Mouse (Mus musculus) cerebellum, postnatal 4 days (tissue): Measurements from ENCODE around the gene Hdhd5.

Experiments
- DNase-seq, 2 experiments: peaks; one replicate each; pipeline ENCODE4 v3.0.0; 2022; ENCODE audit warnings: low spot score in 2 of 2, mixed read lengths in 1 of 2

The Hdhd5 gene

GRCm38 (mm10) chr6:120532594-120532993 lies 1.5 kb upstream of the Hdhd5 start:
- no peak for DNase-seq

- no peak for DNase-seq
Measured at GRCm38 (mm10) chr6:120529123-120529522, 2.0 kb downstream of the Hdhd5 start.

GRCm38 (mm10) chr6:120524796-120525195 lies 6.3 kb downstream of the Hdhd5 start:
- no peak for DNase-seq

- no peak for DNase-seq
Measured at GRCm38 (mm10) chr6:120519647-120520046, 11.5 kb downstream of the Hdhd5 start.

GRCm38 (mm10) chr6:120517311-120517710 lies 13.8 kb downstream of the Hdhd5 start:
- DNase-seq = no peak

GRCm38 (mm10) chr6:120516879-120517278 lies 14.2 kb downstream of the Hdhd5 start:
- DNase-seq = no peak

- no peak for DNase-seq
Measured at GRCm38 (mm10) chr6:120516422-120516821, 14.7 kb downstream of the Hdhd5 start.

- DNase-seq = no peak
Measured at GRCm38 (mm10) chr6:120511212-120511611, 19.9 kb downstream of the Hdhd5 start.

GRCm38 (mm10) chr6:120510425-120510824 lies 20.7 kb downstream of the Hdhd5 start:
- DNase-seq = no peak

- no peak for DNase-seq
Measured at GRCm38 (mm10) chr6:120509975-120510374, 21.1 kb downstream of the Hdhd5 start.

- DNase-seq = no peak
Measured at GRCm38 (mm10) chr6:120508645-120509044, 22.5 kb downstream of the Hdhd5 start.

GRCm38 (mm10) chr6:120505531-120505930 lies 25.6 kb downstream of the Hdhd5 start:
- DNase-seq = no peak

- DNase-seq = no peak
Measured at GRCm38 (mm10) chr6:120504051-120504450, 27.1 kb downstream of the Hdhd5 start.

- no peak for DNase-seq
Measured at GRCm38 (mm10) chr6:120496544-120496943, 34.6 kb downstream of the Hdhd5 start.

GRCm38 (mm10) chr6:120493374-120494181 lies 37.5 kb downstream of the Hdhd5 start, which contains the start of gene Tmem121b:
TSS of gene Tmem121b (minus strand) at chr6:120493807.
- DNase-seq = peak; percentile 67 to 84

GRCm38 (mm10) chr6:120492499-120493373 lies 38.4 kb downstream of the Hdhd5 start:
- DNase-seq = peak; percentile 30 to 38

- no peak for DNase-seq
Measured at GRCm38 (mm10) chr6:120491862-120492498, 39.1 kb downstream of the Hdhd5 start.

GRCm38 (mm10) chr6:120491064-120491463 lies 40.1 kb downstream of the Hdhd5 start:
- DNase-seq = no peak

- DNase-seq = no peak
Measured at GRCm38 (mm10) chr6:120489461-120489860, 41.7 kb downstream of the Hdhd5 start.

GRCm38 (mm10) chr6:120488647-120489046 lies 42.5 kb downstream of the Hdhd5 start:
- DNase-seq = no peak

- no peak for DNase-seq
Measured at GRCm38 (mm10) chr6:120486051-120486510, 45.0 kb downstream of the Hdhd5 start.

- DNase-seq = no peak
Measured at GRCm38 (mm10) chr6:120485038-120485437, 46.1 kb downstream of the Hdhd5 start.
